Mouse (Mus musculus): ENCODE results near the gene Fbxw11. TPM values are rescaled to one million over a fixed set of nuclear protein-coding genes. Genes with fewer than 3 reads are reported as not detected.
"Not testable (repeated sequence)": the region's sequence is repeated elsewhere in the genome, so short reads cannot be mapped to it uniquely, and the experiment has no call there.

The Fbxw11 gene
- polyA plus RNA-seq, 1 experiment from 2014 or later, result 120 TPM

- no peak for DNase-seq
- H3K27ac ChIP-seq (replicated peaks; ENCODE audit: low read depth, low read length), result no peak overlapping the region
- WGBS, result 84% methylated on average over 5 of the region's 5 CpGs
Observed at GRCm38 (mm10) chr11:32715970-32716369, 73.4 kb downstream of the Fbxw11 start.

GRCm38 (mm10) chr11:32716876-32717275 lies 74.4 kb downstream of the Fbxw11 start:
- Histone ChIP-seq H3K27me3 (ENCODE audit: control insufficient read depth, insufficient read depth, low read length) (no peaks in the 10 kb centered on the region), H3K4me3 (replicated peaks; ENCODE audit: low read depth, low read length) (no peak overlapping the region), H3K4me2 (ENCODE audit: low read length) (no peak overlapping the region), H3K9me3 (ENCODE audit: control insufficient read depth, low read length) (no peaks in the 10 kb centered on the region), H3K36me3 (ENCODE audit: control insufficient read depth, insufficient read depth, low read length) (peaks cover 8% of the 10 kb centered on the region), H3K27ac (replicated peaks; ENCODE audit: low read depth, low read length) (no peak overlapping the region), H3K9ac (replicated peaks; ENCODE audit: low read length) (no peak overlapping the region), H3K4me1 (ENCODE audit: control insufficient read depth, insufficient read depth, low read length) (0 out of 2 replicates have a peak, but pooled peaks cover 2% of the 10 kb centered on the region)
- ATAC-seq (ENCODE audit: low FRiP score, low TSS enrichment) (no peak), DNase-seq (no peak)
- 81% methylated on average over 4 of the region's 4 CpGs for WGBS

More at GRCm38 (mm10) chr11:32715970-32716369, 73.4 kb downstream of the Fbxw11 start:
- Histone ChIP-seq H3K4me3 (replicated peaks; ENCODE audit: low read depth, low read length) (no peak overlapping the region), H3K27me3 (ENCODE audit: control insufficient read depth, insufficient read depth, low read length) (no peaks in the 10 kb centered on the region), H3K36me3 (ENCODE audit: control insufficient read depth, insufficient read depth, low read length) (peaks cover 11% of the 10 kb centered on the region), H3K9ac (replicated peaks; ENCODE audit: low read length) (no peak overlapping the region), H3K9me3 (ENCODE audit: control insufficient read depth, low read length) (no peaks in the 10 kb centered on the region), H3K4me1 (ENCODE audit: control insufficient read depth, insufficient read depth, low read length) (0 out of 2 replicates have a peak, but pooled peaks cover 2% of the 10 kb centered on the region), H3K4me2 (ENCODE audit: low read length) (no peak overlapping the region)
- no peak for ATAC-seq (ENCODE audit: low FRiP score, low TSS enrichment)

GRCm38 (mm10) chr11:32717711-32718110 lies 75.2 kb downstream of the Fbxw11 start:
- H3K27ac ChIP-seq (replicated peaks; ENCODE audit: low read depth, low read length); ATAC-seq (ENCODE audit: low FRiP score, low TSS enrichment); H3K9ac ChIP-seq (replicated peaks; ENCODE audit: low read length); H3K4me2 ChIP-seq (ENCODE audit: low read length); DNase-seq; H3K4me3 ChIP-seq (replicated peaks; ENCODE audit: low read depth, low read length); H3K27me3 ChIP-seq (ENCODE audit: control insufficient read depth, insufficient read depth, low read length); H3K36me3 ChIP-seq (ENCODE audit: control insufficient read depth, insufficient read depth, low read length); H3K4me1 ChIP-seq (ENCODE audit: control insufficient read depth, insufficient read depth, low read length); H3K9me3 ChIP-seq (ENCODE audit: control insufficient read depth, low read length): not testable (repeated sequence)
- 95% methylated on average over 9 of the region's 9 CpGs for WGBS

GRCm38 (mm10) chr11:32718371-32718770 lies 75.8 kb downstream of the Fbxw11 start:
- ATAC-seq (ENCODE audit: low FRiP score, low TSS enrichment) (no peak), DNase-seq (no peak)
- peaks cover 12% of the 10 kb centered on the region for H3K36me3 ChIP-seq (ENCODE audit: control insufficient read depth, insufficient read depth, low read length)
- H3K9ac ChIP-seq (replicated peaks; ENCODE audit: low read length), result no peak overlapping the region
- no peak overlapping the region for H3K4me3 ChIP-seq (replicated peaks; ENCODE audit: low read depth, low read length)
- WGBS, result 57% methylated on average over 2 of the region's 2 CpGs
- H3K9me3 ChIP-seq (ENCODE audit: control insufficient read depth, low read length), result no peaks in the 10 kb centered on the region
- no peak overlapping the region for H3K4me2 ChIP-seq (ENCODE audit: low read length)
- 0 out of 2 replicates have a peak, but pooled peaks cover 2% of the 10 kb centered on the region for H3K4me1 ChIP-seq (ENCODE audit: control insufficient read depth, insufficient read depth, low read length)
- no peak overlapping the region for H3K27ac ChIP-seq (replicated peaks; ENCODE audit: low read depth, low read length)
- no peaks in the 10 kb centered on the region for H3K27me3 ChIP-seq (ENCODE audit: control insufficient read depth, insufficient read depth, low read length)

- no peak overlapping the region for H3K4me3 ChIP-seq (replicated peaks; ENCODE audit: low read depth, low read length)
- WGBS, result 93% methylated on average over 4 of the region's 4 CpGs
- peaks cover 16% of the 10 kb centered on the region for H3K36me3 ChIP-seq (ENCODE audit: control insufficient read depth, insufficient read depth, low read length)
- no peak overlapping the region for H3K27ac ChIP-seq (replicated peaks; ENCODE audit: low read depth, low read length)
- no peak overlapping the region for H3K4me2 ChIP-seq (ENCODE audit: low read length)
- no peak overlapping the region for H3K9ac ChIP-seq (replicated peaks; ENCODE audit: low read length)
- no peaks in the 10 kb centered on the region for H3K27me3 ChIP-seq (ENCODE audit: control insufficient read depth, insufficient read depth, low read length)
- 0 out of 2 replicates have a peak, but pooled peaks cover 2% of the 10 kb centered on the region for H3K4me1 ChIP-seq (ENCODE audit: control insufficient read depth, insufficient read depth, low read length)
- no peak for ATAC-seq (ENCODE audit: low FRiP score, low TSS enrichment)
- H3K9me3 ChIP-seq (ENCODE audit: control insufficient read depth, low read length), result no peaks in the 10 kb centered on the region
- no peak for DNase-seq
Observed at GRCm38 (mm10) chr11:32718979-32719378, 76.5 kb downstream of the Fbxw11 start.

GRCm38 (mm10) chr11:32722653-32723052 lies 80.1 kb downstream of the Fbxw11 start:
- WGBS, result 93% methylated on average over 5 of the region's 5 CpGs
- no peak overlapping the region for H3K4me2 ChIP-seq (ENCODE audit: low read length)

GRCm38 (mm10) chr11:32723287-32723686 lies 80.8 kb downstream of the Fbxw11 start:
- 0 out of 2 replicates have a peak, but pooled peaks cover 2% of the 10 kb centered on the region for H3K4me1 ChIP-seq (ENCODE audit: control insufficient read depth, insufficient read depth, low read length)
- no peak overlapping the region for H3K9ac ChIP-seq (replicated peaks; ENCODE audit: low read length)
- ATAC-seq (ENCODE audit: low FRiP score, low TSS enrichment) (no peak), DNase-seq (no peak)
- no peak overlapping the region for H3K4me2 ChIP-seq (ENCODE audit: low read length)
- no peaks in the 10 kb centered on the region for H3K9me3 ChIP-seq (ENCODE audit: control insufficient read depth, low read length)
- no peak overlapping the region for H3K27ac ChIP-seq (replicated peaks; ENCODE audit: low read depth, low read length)
- no peaks in the 10 kb centered on the region for H3K27me3 ChIP-seq (ENCODE audit: control insufficient read depth, insufficient read depth, low read length)
- H3K36me3 ChIP-seq (ENCODE audit: control insufficient read depth, insufficient read depth, low read length), result peaks cover 19% of the 10 kb centered on the region
- H3K4me3 ChIP-seq (replicated peaks; ENCODE audit: low read depth, low read length), result no peak overlapping the region
- 95% methylated on average over 2 of the region's 2 CpGs for WGBS

More at GRCm38 (mm10) chr11:32722653-32723052, 80.1 kb downstream of the Fbxw11 start:
- H3K9me3 ChIP-seq (ENCODE audit: control insufficient read depth, low read length), result no peaks in the 10 kb centered on the region
- H3K27ac ChIP-seq (replicated peaks; ENCODE audit: low read depth, low read length), result no peak overlapping the region
- peaks cover 19% of the 10 kb centered on the region for H3K36me3 ChIP-seq (ENCODE audit: control insufficient read depth, insufficient read depth, low read length)
- no peak overlapping the region for H3K4me3 ChIP-seq (replicated peaks; ENCODE audit: low read depth, low read length)
- H3K27me3 ChIP-seq (ENCODE audit: control insufficient read depth, insufficient read depth, low read length), result no peaks in the 10 kb centered on the region
- no peak overlapping the region for H3K9ac ChIP-seq (replicated peaks; ENCODE audit: low read length)
- ATAC-seq (ENCODE audit: low FRiP score, low TSS enrichment) (no peak), DNase-seq (no peak)
- H3K4me1 ChIP-seq (ENCODE audit: control insufficient read depth, insufficient read depth, low read length), result 0 out of 2 replicates have a peak, but pooled peaks cover 2% of the 10 kb centered on the region

GRCm38 (mm10) chr11:32725171-32725570 lies 82.6 kb downstream of the Fbxw11 start:
- Histone ChIP-seq H3K27ac (replicated peaks; ENCODE audit: low read depth, low read length) (no peak overlapping the region), H3K9ac (replicated peaks; ENCODE audit: low read length) (no peak overlapping the region), H3K9me3 (ENCODE audit: control insufficient read depth, low read length) (no peaks in the 10 kb centered on the region), H3K4me3 (replicated peaks; ENCODE audit: low read depth, low read length) (no peak overlapping the region), H3K36me3 (ENCODE audit: control insufficient read depth, insufficient read depth, low read length) (peaks cover 19% of the 10 kb centered on the region), H3K4me1 (ENCODE audit: control insufficient read depth, insufficient read depth, low read length) (no peaks in the 10 kb centered on the region), H3K4me2 (ENCODE audit: low read length) (no peak overlapping the region), H3K27me3 (ENCODE audit: control insufficient read depth, insufficient read depth, low read length) (no peaks in the 10 kb centered on the region)
- WGBS, result 97% methylated on average over 9 of the region's 9 CpGs
- ATAC-seq (ENCODE audit: low FRiP score, low TSS enrichment), result no peak
- DNase-seq, result no peak

- Histone ChIP-seq H3K27ac (replicated peaks; ENCODE audit: low read depth, low read length) (no peak overlapping the region), H3K9ac (replicated peaks; ENCODE audit: low read length) (no peak overlapping the region), H3K4me3 (replicated peaks; ENCODE audit: low read depth, low read length) (no peak overlapping the region), H3K36me3 (ENCODE audit: control insufficient read depth, insufficient read depth, low read length) (peaks cover 47% of the 10 kb centered on the region), H3K27me3 (ENCODE audit: control insufficient read depth, insufficient read depth, low read length) (no peaks in the 10 kb centered on the region), H3K9me3 (ENCODE audit: control insufficient read depth, low read length) (no peaks in the 10 kb centered on the region), H3K4me1 (ENCODE audit: control insufficient read depth, insufficient read depth, low read length) (no peaks in the 10 kb centered on the region), H3K4me2 (ENCODE audit: low read length) (no peak overlapping the region)
- DNase-seq (no peak), ATAC-seq (ENCODE audit: low FRiP score, low TSS enrichment) (no peak)
- 63% methylated on average over 5 of the region's 5 CpGs for WGBS
Observed at GRCm38 (mm10) chr11:32732467-32732866, 89.9 kb downstream of the Fbxw11 start.

Data from midbrain, embryonic 14.5 days (tissue).